Comparison of ENCODE assay signal across 10 mouse cellular contexts in genomic region chr2:31239833-31240232, GRCm38 (mm10). TPM values are rescaled to one million over a fixed set of nuclear protein-coding genes. Genes with fewer than 3 reads are reported as not detected.
DNase-seq lines count a peak whose midpoint lies in the region; ATAC-seq and TF ChIP-seq lines count a peak whose summit lies in the region.
"Had no signal": no experiment of that assay in that cellular context is flagged by ENCODE, and none has a peak within 500 bp of the region (broad histone marks: within the 10 kb centered on the region; RNA-seq: fewer than 3 reads in every experiment).

No protein-coding gene starts in this region.

- in situ Hi-C loops in CH12.LX (cut with MboI; ENCODE audit: low pct_ligation_motif_present, low pct_unique_long_range_greater_than_20kb, low sequenced_read_pairs), result no loop called here

- TF ChIP-seq CTCF in hindbrain, postnatal 0 days (IDR thresholded peaks at IDR 0.05; ENCODE audit: low read depth), result no peak
- TF ChIP-seq CTCF in CH12.LX (conservative IDR thresholded peaks at IDR 0.05 in 1 of 2, IDR thresholded peaks at IDR 0.05 in 1 of 2; ENCODE audit: low read depth in 2 of 2, low read length in 2 of 2), result no peak
- TF ChIP-seq CTCF in liver, embryonic 14.5 days (IDR thresholded peaks at IDR 0.05; ENCODE audit: low read depth), result no peak

- TF ChIP-seq EP300 in CH12.LX (IDR thresholded peaks at IDR 0.05; ENCODE audit: low read length), result no peak
- no peak for TF ChIP-seq EP300 in liver, embryonic 14.5 days (IDR thresholded peaks at IDR 0.05; ENCODE audit: low read depth)

- ATAC-seq in hindbrain, postnatal 0 days, result no peak
- ATAC-seq in embryonic facial prominence, embryonic 14.5 days (ENCODE audit: low read depth), result no peak
- ATAC-seq in liver, embryonic 14.5 days (ENCODE audit: insufficient read depth), result no peak
- ATAC-seq in cerebellum, adult (ENCODE audit: insufficient number of reproducible peaks, low FRiP score, low TSS enrichment), result no peak

- no peak for DNase-seq in hindbrain, embryonic 10.5 days (ENCODE audit: low spot score)
- no peak for DNase-seq in hindbrain, postnatal 0 days (ENCODE audit: low spot score)
- no peak for DNase-seq in CH12.LX (ENCODE audit: extremely low read depth)
- DNase-seq in embryonic facial prominence, embryonic 14.5 days (ENCODE audit: low spot score), result no peak
- no peak for DNase-seq in liver, embryonic 14.5 days (ENCODE audit: low read depth in 3 of 3, low spot score in 3 of 3)
- DNase-seq in left cerebral cortex, postnatal 14 days (ENCODE audit: low spot score in 2 of 2), result no peak
- DNase-seq: kidney, adult 11 months; right cerebral cortex, adult 18-20 months; thymus, adult 18-20 months had no signal

- no peak overlapping the region for H3K4me2 ChIP-seq in hindbrain, postnatal 0 days (ENCODE audit: low read depth, low read length)
- H3K4me2 ChIP-seq in CH12.LX (ENCODE audit: insufficient read depth, low read depth, poor library complexity, severe bottlenecking), result no peak overlapping the region
- peak overlapping the region; percentile 37 for H3K4me2 ChIP-seq in embryonic facial prominence, embryonic 14.5 days (ENCODE audit: low read depth, low read length)
- peak overlapping the region; percentile 52 for H3K4me2 ChIP-seq in liver, embryonic 14.5 days (ENCODE audit: low read depth)

- peaks cover 31% of the 10 kb centered on the region for H3K4me1 ChIP-seq in hindbrain, embryonic 10.5 days (replicated peaks)
- 0 out of 2 replicates have a peak, but pooled peaks cover under 1% of the 10 kb centered on the region for H3K4me1 ChIP-seq in hindbrain, postnatal 0 days (ENCODE audit: insufficient read depth, low read length)
- H3K4me1 ChIP-seq in CH12.LX (ENCODE audit: control insufficient read depth in 1 of 2, insufficient read depth in 2 of 2), result peaks cover 4 to 12% of the 10 kb centered on the region in 2 experiments
- H3K4me1 ChIP-seq in embryonic facial prominence, embryonic 14.5 days (ENCODE audit: control insufficient read depth, insufficient read depth, low read length), result peaks cover 5% of the 10 kb centered on the region
- H3K4me1 ChIP-seq in liver, embryonic 14.5 days (replicated peaks; ENCODE audit: control insufficient read depth in 2 of 2, insufficient read depth in 2 of 2, low read length in 1 of 2), result no peaks in the 10 kb centered on the region

- no peaks in the 10 kb centered on the region for H3K36me3 ChIP-seq in hindbrain, embryonic 10.5 days
- H3K36me3 ChIP-seq in hindbrain, postnatal 0 days (ENCODE audit: insufficient read depth, low read length), result no peaks in the 10 kb centered on the region
- no peaks in the 10 kb centered on the region for H3K36me3 ChIP-seq in CH12.LX (replicated peaks in 1 of 2; ENCODE audit: control insufficient read depth in 1 of 2, insufficient read depth in 1 of 2, low read length in 1 of 2)
- no peaks in the 10 kb centered on the region for H3K36me3 ChIP-seq in embryonic facial prominence, embryonic 14.5 days (ENCODE audit: control insufficient read depth, insufficient read depth, low read length)
- no peaks in the 10 kb centered on the region for H3K36me3 ChIP-seq in liver, embryonic 14.5 days (replicated peaks; ENCODE audit: control insufficient read depth, insufficient read depth, low read depth)

- no peak overlapping the region for H3K27ac ChIP-seq in hindbrain, embryonic 10.5 days
- H3K27ac ChIP-seq in hindbrain, postnatal 0 days, result no peak overlapping the region
- H3K27ac ChIP-seq in CH12.LX (ENCODE audit: insufficient read depth, low read depth), result no peak overlapping the region
- no peak overlapping the region for H3K27ac ChIP-seq in embryonic facial prominence, embryonic 14.5 days (replicated peaks; ENCODE audit: low read depth, low read length)
- no peak overlapping the region for H3K27ac ChIP-seq in liver, embryonic 14.5 days

- TF ChIP-seq POLR2A in CH12.LX (IDR thresholded peaks at IDR 0.05; ENCODE audit: low read depth, low read length), result no peak

- WGBS in hindbrain, embryonic 10.5 days, result 84% methylated on average over 6 of the region's 6 CpGs
- WGBS in hindbrain, postnatal 0 days, result 79% methylated on average over 6 of the region's 6 CpGs
- WGBS in embryonic facial prominence, embryonic 14.5 days, result 69% methylated on average over 6 of the region's 6 CpGs
- WGBS in liver, embryonic 14.5 days (ENCODE audit: insufficient replicate concordance), result 60% methylated on average over 6 of the region's 6 CpGs

- H3K9me3 ChIP-seq in hindbrain, embryonic 10.5 days, result no peaks in the 10 kb centered on the region
- H3K9me3 ChIP-seq in hindbrain, postnatal 0 days (ENCODE audit: low read length), result no peaks in the 10 kb centered on the region
- no peaks in the 10 kb centered on the region for H3K9me3 ChIP-seq in CH12.LX (replicated peaks; ENCODE audit: low read length)
- H3K9me3 ChIP-seq in embryonic facial prominence, embryonic 14.5 days (ENCODE audit: control insufficient read depth, low read length), result no peaks in the 10 kb centered on the region
- H3K9me3 ChIP-seq in liver, embryonic 14.5 days (ENCODE audit: control insufficient read depth, low read length), result no peaks in the 10 kb centered on the region

- dilution Hi-C loops in CH12.LX (cut with MboI; ENCODE audit: extremely low pct_ligation_motif_present, extremely low pct_unique_long_range_greater_than_20kb, low sequenced_read_pairs), result no loop called here

- intact Hi-C loops in left cerebral cortex, postnatal 14 days (cut with DNase I), result no loop called here

- H3K4me3 ChIP-seq in hindbrain, embryonic 10.5 days, result peak overlapping the region; percentile 38; the same call in 1 of the 2 replicates
- no peak overlapping the region for H3K4me3 ChIP-seq in hindbrain, postnatal 0 days (ENCODE audit: low read length)
- no peak overlapping the region for H3K4me3 ChIP-seq in CH12.LX (replicated peaks in 1 of 3; ENCODE audit: low read depth in 2 of 3, low read length in 2 of 3, poor library complexity in 1 of 3)
- H3K4me3 ChIP-seq in embryonic facial prominence, embryonic 14.5 days (ENCODE audit: low read depth, low read length), result 0 out of 2 replicates have a peak overlapping the region, but pooled peaks have one; percentile 2
- peak overlapping the region in 1 of 2 experiments; percentile 27; a peak in 2 of 4 replicates for H3K4me3 ChIP-seq in liver, embryonic 14.5 days (ENCODE audit: insufficient read depth in 1 of 2, low read depth in 2 of 2, low read length in 2 of 2)

- H3K79me2 ChIP-seq in CH12.LX (replicated peaks; ENCODE audit: control insufficient read depth, extremely low read depth, insufficient read depth, poor library complexity, severe bottlenecking), result no peaks in the 10 kb centered on the region

- no peak overlapping the region for H3K9ac ChIP-seq in hindbrain, postnatal 0 days (replicated peaks; ENCODE audit: low read length)
- no peak overlapping the region for H3K9ac ChIP-seq in CH12.LX (ENCODE audit: insufficient read depth, low read depth)
- H3K9ac ChIP-seq in embryonic facial prominence, embryonic 14.5 days (ENCODE audit: low read depth, low read length), result no peak overlapping the region
- H3K9ac ChIP-seq in liver, embryonic 14.5 days (replicated peaks), result no peak overlapping the region

- peaks cover 32% of the 10 kb centered on the region for H3K27me3 ChIP-seq in hindbrain, embryonic 10.5 days (ENCODE audit: insufficient read depth, poor library complexity, severe bottlenecking)
- no peaks in the 10 kb centered on the region for H3K27me3 ChIP-seq in hindbrain, postnatal 0 days (ENCODE audit: insufficient read depth, low read length)
- H3K27me3 ChIP-seq in CH12.LX (replicated peaks), result peaks cover 36% of the 10 kb centered on the region
- H3K27me3 ChIP-seq in embryonic facial prominence, embryonic 14.5 days (replicated peaks; ENCODE audit: control insufficient read depth, insufficient read depth, low read length), result no peaks in the 10 kb centered on the region
- peaks cover 11% of the 10 kb centered on the region for H3K27me3 ChIP-seq in liver, embryonic 14.5 days (ENCODE audit: control insufficient read depth, insufficient read depth, low read length)

- no peak for TF ChIP-seq RAD21 in CH12.LX (IDR thresholded peaks at IDR 0.05; ENCODE audit: low read depth, low read length)

TF ChIP-seq in CH12.LX, 34 proteins besides CTCF, POLR2A, EP300 and RAD21:
- no peak for TF ChIP-seq TBP (conservative IDR thresholded peaks at IDR 0.05; ENCODE audit: low read depth, low read length)
- TF ChIP-seq ZNF384 (IDR thresholded peaks at IDR 0.05; ENCODE audit: low read depth, low read length), result 0 out of 2 replicates have a peak, but pooled peaks have one; percentile 32
TF ChIP-seq in CH12.LX: peak in this region for 1.

RNA-seq across cellular contexts. Expression of gene Ncs1, which starts 5.8 kb away (rescaled TPM):
- 49.7 and 65.9 TPM in 2 replicates for polyA plus RNA-seq in hindbrain, embryonic 10.5 days (2016; fragmentation: Nextera tagmentation; extraction: Ambion mirVana)
- 185 and 190 TPM in 2 replicates for total RNA-seq in hindbrain, postnatal 0 days (2014; rRNA removed)
- polyA plus RNA-seq in hindbrain, postnatal 0 days (2015; fragmentation: Nextera tagmentation; extraction: Ambion mirVana), result 162 and 167 TPM in 2 replicates
- total RNA-seq in CH12.LX (2012; rRNA removed), result 0.04 TPM in 1 of 2 replicates, not detected in the other
- total RNA-seq in CH12.LX (2014; rRNA removed), result not detected in 2 replicates
- not detected in 2 replicates for polyA plus RNA-seq in CH12.LX (2012; ENCODE audit: insufficient read length, low read depth)
- polyA plus RNA-seq in embryonic facial prominence, embryonic 14.5 days (2014; fragmentation: Nextera tagmentation; extraction: Ambion mirVana), result 45.6 and 49.2 TPM in 2 replicates
- 0.37 and 0.42 TPM in 2 replicates for polyA plus RNA-seq in liver, embryonic 14.5 days (2012; rRNA removed)
- 0.97 and 1.4 TPM in 2 replicates for polyA plus RNA-seq in liver, embryonic 14.5 days (2014; fragmentation: Nextera tagmentation; extraction: Ambion mirVana)
- total RNA-seq in left cerebral cortex, postnatal 14 days (2021), result 100 to 1,000 TPM; 159 to 160 TPM

Comparison
In these comparisons a context has a peak if more than half of its experiments do, and no peak if none do; other contexts are left out.
1. H3K4me3 ChIP-seq: peak in hindbrain, embryonic 10.5 days (single experiment) and embryonic facial prominence, embryonic 14.5 days (single experiment); none in hindbrain, postnatal 0 days (single experiment) and CH12.LX (0 of 3).
2. H3K4me2 ChIP-seq: peak in embryonic facial prominence, embryonic 14.5 days (single experiment) and liver, embryonic 14.5 days (single experiment); none in hindbrain, postnatal 0 days (single experiment) and CH12.LX (single experiment).
3. RNA of gene Ncs1, which starts 5.8 kb away (polyA plus RNA-seq): 162 to 167 TPM in hindbrain, postnatal 0 days, 49.7 to 65.9 TPM in hindbrain, embryonic 10.5 days and 45.6 to 49.2 TPM in embryonic facial prominence, embryonic 14.5 days; 0.37 to 1.4 TPM in liver, embryonic 14.5 days and not detected in CH12.LX; every median in the first group is over 10 times any median in the second.